Mouse (Mus musculus) forebrain, embryonic 14.5 days (tissue): ENCODE measurements around the gene Myh10. TPM values are rescaled to one million over a fixed set of nuclear protein-coding genes. Genes with fewer than 3 reads are reported as not detected.

Experiments used
- ATAC-seq: fragments of 200-750 bp; cut with Nextera tagmentation; 2 replicates; pipeline ENCODE4 v1.8.0; 2017; ENCODE audit warnings: mild to moderate bottlenecking, moderate library complexity
- DNase-seq: peaks from one replicate; pipeline ENCODE4 v3.0.0-alpha.2; 2015; ENCODE audit warnings: low spot score
- H3K27ac ChIP-seq: fragments of 300-500 bp; sonication (generic); 2 replicates; pipeline ENCODE4 v1.5.1; 2014; ENCODE audit warnings: low read depth, mild to moderate bottlenecking, control low read depth, low read length, moderate library complexity
- H3K27me3 ChIP-seq: fragments of 300-500 bp; sonication (generic); replicated peaks from 2 replicates; pipeline ENCODE4 v1.6.1; 2014; ENCODE audit warnings: low read length, control low read depth, mixed read lengths; ENCODE audit not compliant: control insufficient read depth, insufficient read depth
- H3K36me3 ChIP-seq: fragments of 300-500 bp; sonication (generic); 2 replicates; pipeline ENCODE4 v1.6.1; 2014; ENCODE audit warnings: low read length, control low read depth; ENCODE audit not compliant: control insufficient read depth, insufficient read depth
- H3K4me1 ChIP-seq: fragments of 300-500 bp; sonication (generic); 2 replicates; pipeline ENCODE4 v1.6.1; 2014; ENCODE audit warnings: antibody characterized with exemption, low read length, control low read depth; ENCODE audit not compliant: control insufficient read depth, insufficient read depth
- H3K4me2 ChIP-seq: fragments of 300-500 bp; sonication (generic); 2 replicates; pipeline ENCODE4 v1.6.1; 2014; ENCODE audit warnings: mild to moderate bottlenecking, control low read depth, low read length
- H3K4me3 ChIP-seq: fragments of 300-500 bp; sonication (generic); 2 replicates; pipeline ENCODE4 v1.5.1; 2014; ENCODE audit warnings: low read depth, low read length, control low read depth
- H3K9ac ChIP-seq: fragments of 300-500 bp; sonication (generic); 2 replicates; pipeline ENCODE4 v1.6.1; 2014; ENCODE audit warnings: mild to moderate bottlenecking, low read length, control low read depth, moderate library complexity
- H3K9me3 ChIP-seq: fragments of 300-500 bp; sonication (generic); replicated peaks from 2 replicates; pipeline ENCODE4 v1.6.1; 2016; ENCODE audit warnings: low read length, control low read depth, mixed read lengths; ENCODE audit not compliant: control insufficient read depth
- WGBS: fragments of 180-500 bp; shearing (Covaris S2); extraction: QIAGEN DNeasy Blood & Tissue Kit; methylation state at CpG from one replicate; pipeline ENCODE4 v1.1.7; 2014; 5-methylcytosine and 5-hydroxymethylcytosine counted together
- polyA plus RNA-seq: library from polyadenylated mRNA; unstranded; fragments of >200 nt; fragmentation: Nextera tagmentation; extraction: Ambion mirVana; gene quantifications from 2 replicates; pipeline ENCODE4 v1.2.1, GENCODE M21; 2014

The Myh10 gene
- polyA plus RNA-seq, 1 experiment from 2014 or later = 88.8 TPM

- no peak overlapping the region for H3K27ac ChIP-seq
- 84% methylated on average over 2 of the region's 2 CpGs for WGBS
- H3K4me2 ChIP-seq = no peak overlapping the region
- H3K9me3 ChIP-seq = no peaks in the 10 kb centered on the region
- ATAC-seq = no peak
- H3K4me3 ChIP-seq = no peak overlapping the region
- H3K9ac ChIP-seq = no peak overlapping the region
- no peaks in the 10 kb centered on the region for H3K36me3 ChIP-seq
- no peaks in the 10 kb centered on the region for H3K27me3 ChIP-seq
- H3K4me1 ChIP-seq = no peaks in the 10 kb centered on the region
- no peak for DNase-seq
Observed at GRCm38 (mm10) chr11:68665331-68665730, 26.0 kb upstream of the Myh10 start.

GRCm38 (mm10) chr11:68666210-68666609 lies 25.1 kb upstream of the Myh10 start:
- DNase-seq = no peak
- Histone ChIP-seq H3K4me1 (no peaks in the 10 kb centered on the region), H3K4me3 (no peak overlapping the region), H3K27ac (no peak overlapping the region), H3K4me2 (no peak overlapping the region), H3K9ac (no peak overlapping the region), H3K27me3 (no peaks in the 10 kb centered on the region), H3K9me3 (no peaks in the 10 kb centered on the region), H3K36me3 (no peaks in the 10 kb centered on the region)
- no peak for ATAC-seq
- 52% methylated on average over 2 of the region's 2 CpGs for WGBS

GRCm38 (mm10) chr11:68672270-68672970 lies 18.9 kb upstream of the Myh10 start:
- Histone ChIP-seq H3K36me3 (no peaks in the 10 kb centered on the region), H3K4me2 (no peak overlapping the region), H3K9me3 (no peaks in the 10 kb centered on the region), H3K4me1 (no peaks in the 10 kb centered on the region), H3K27ac (no peak overlapping the region), H3K9ac (no peak overlapping the region), H3K4me3 (no peak overlapping the region), H3K27me3 (no peaks in the 10 kb centered on the region)
- 83% methylated on average over 5 of the region's 5 CpGs for whole genome bisulfite sequencing
- DNase-seq = no peak
- no peak for ATAC-seq

- 92% methylated on average over 3 of the region's 3 CpGs for WGBS
- H3K27ac ChIP-seq = no peak overlapping the region
- no peak for ATAC-seq
Observed at GRCm38 (mm10) chr11:68674071-68674470, 17.3 kb upstream of the Myh10 start.

GRCm38 (mm10) chr11:68674643-68675042 lies 16.7 kb upstream of the Myh10 start:
- Histone ChIP-seq H3K4me2 (no peak overlapping the region), H3K27me3 (no peaks in the 10 kb centered on the region), H3K9me3 (no peaks in the 10 kb centered on the region), H3K9ac (no peak overlapping the region), H3K4me3 (no peak overlapping the region), H3K36me3 (no peaks in the 10 kb centered on the region), H3K4me1 (no peaks in the 10 kb centered on the region), H3K27ac (no peak overlapping the region)
- ATAC-seq (no peak), DNase-seq (no peak)
- 83% methylated on average over 3 of the region's 3 CpGs for WGBS

More at GRCm38 (mm10) chr11:68674071-68674470, 17.3 kb upstream of the Myh10 start:
- Histone ChIP-seq H3K36me3 (no peaks in the 10 kb centered on the region), H3K4me1 (no peaks in the 10 kb centered on the region), H3K27me3 (no peaks in the 10 kb centered on the region), H3K4me2 (no peak overlapping the region), H3K9me3 (no peaks in the 10 kb centered on the region), H3K4me3 (no peak overlapping the region), H3K9ac (no peak overlapping the region)
- no peak for DNase-seq

GRCm38 (mm10) chr11:68675274-68675673 lies 16.1 kb upstream of the Myh10 start:
- no peak overlapping the region for H3K4me2 ChIP-seq
- 88% methylated on average over 3 of the region's 3 CpGs for WGBS
- H3K4me1 ChIP-seq = no peaks in the 10 kb centered on the region
- H3K36me3 ChIP-seq = no peaks in the 10 kb centered on the region
- no peak overlapping the region for H3K27ac ChIP-seq
- DNase-seq = no peak
- H3K27me3 ChIP-seq = no peaks in the 10 kb centered on the region
- H3K4me3 ChIP-seq = no peak overlapping the region
- H3K9ac ChIP-seq = no peak overlapping the region
- no peaks in the 10 kb centered on the region for H3K9me3 ChIP-seq
- ATAC-seq = no peak

- no peak overlapping the region for H3K9ac ChIP-seq
- ATAC-seq (no peak), DNase-seq (no peak)
- 60% methylated on average over 3 of the region's 3 CpGs for WGBS
- H3K4me2 ChIP-seq = no peak overlapping the region
- no peaks in the 10 kb centered on the region for H3K9me3 ChIP-seq
- H3K4me3 ChIP-seq = no peak overlapping the region
- H3K36me3 ChIP-seq = no peaks in the 10 kb centered on the region
- no peaks in the 10 kb centered on the region for H3K4me1 ChIP-seq
- no peak overlapping the region for H3K27ac ChIP-seq
- no peaks in the 10 kb centered on the region for H3K27me3 ChIP-seq
Observed at GRCm38 (mm10) chr11:68681254-68681839, 10.0 kb upstream of the Myh10 start.

- 82% methylated on average over 8 of the region's 8 CpGs for WGBS
- H3K4me2 ChIP-seq = no peak overlapping the region
- H3K4me1 ChIP-seq = no peaks in the 10 kb centered on the region
- H3K27ac ChIP-seq = no peak overlapping the region
- H3K4me3 ChIP-seq = no peak overlapping the region
- no peaks in the 10 kb centered on the region for H3K27me3 ChIP-seq
- no peak for ATAC-seq
- no peak for DNase-seq
- no peak overlapping the region for H3K9ac ChIP-seq
- H3K36me3 ChIP-seq = no peaks in the 10 kb centered on the region
- no peaks in the 10 kb centered on the region for H3K9me3 ChIP-seq
Observed at GRCm38 (mm10) chr11:68682136-68682806, 9.1 kb upstream of the Myh10 start.

GRCm38 (mm10) chr11:68686001-68686400 lies 5.4 kb upstream of the Myh10 start:
- H3K4me2 ChIP-seq = no peak overlapping the region
- H3K27ac ChIP-seq = no peak overlapping the region
- WGBS = 86% methylated on average over 5 of the region's 5 CpGs
- H3K9me3 ChIP-seq = no peaks in the 10 kb centered on the region
- ATAC-seq (no peak), DNase-seq (no peak)
- H3K9ac ChIP-seq = no peak overlapping the region
- no peak overlapping the region for H3K4me3 ChIP-seq
- no peaks in the 10 kb centered on the region for H3K27me3 ChIP-seq
- no peaks in the 10 kb centered on the region for H3K36me3 ChIP-seq
- no peaks in the 10 kb centered on the region for H3K4me1 ChIP-seq
